Mouse (Mus musculus): Measurements from ENCODE around the gene Lrp5.

Gene Lrp5

DNA sequence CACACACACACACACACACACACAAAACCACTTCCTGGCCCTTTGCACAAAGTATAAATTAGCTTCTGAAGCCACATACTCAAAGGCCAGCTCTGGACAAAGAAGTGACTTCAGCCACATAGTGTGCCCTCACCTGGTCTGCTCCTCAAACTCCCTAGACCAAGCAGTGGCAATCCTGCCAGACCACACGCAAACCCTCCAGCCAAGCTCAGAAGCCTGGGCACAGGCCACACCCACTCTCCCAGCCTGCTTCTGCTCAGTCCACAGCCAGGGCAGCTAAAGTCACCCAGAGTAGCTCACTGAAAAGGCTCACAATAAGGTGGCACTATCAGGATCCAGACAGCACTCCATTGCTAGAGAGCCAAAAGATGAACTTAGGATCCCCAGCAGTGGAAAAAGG lies 30.2 kb downstream of the Lrp5 start:
- DNase-seq (ENCODE audit: low read depth, low spot score), result no peak

DNA sequence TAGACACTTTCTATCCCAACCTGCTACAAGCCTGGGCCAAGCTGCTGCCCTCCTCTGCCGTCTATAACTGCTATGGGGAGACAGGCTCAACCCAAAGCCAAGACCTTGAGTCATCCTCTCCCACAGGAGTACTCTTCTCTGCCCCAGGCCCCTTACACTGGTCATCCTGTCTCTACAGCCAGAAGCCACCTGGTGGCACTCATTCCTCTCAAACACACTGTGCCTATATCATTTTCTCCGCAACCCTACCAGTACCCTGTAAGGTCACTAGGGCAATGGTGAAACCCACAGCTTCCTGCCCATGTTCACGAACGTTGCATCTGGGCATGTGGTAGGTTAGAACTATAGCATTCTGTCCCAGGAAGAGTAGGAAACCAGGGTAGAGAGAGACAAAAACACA lies 31.4 kb downstream of the Lrp5 start:
- peak; percentile 80 for DNase-seq (ENCODE audit: low read depth, low spot score)

DNA sequence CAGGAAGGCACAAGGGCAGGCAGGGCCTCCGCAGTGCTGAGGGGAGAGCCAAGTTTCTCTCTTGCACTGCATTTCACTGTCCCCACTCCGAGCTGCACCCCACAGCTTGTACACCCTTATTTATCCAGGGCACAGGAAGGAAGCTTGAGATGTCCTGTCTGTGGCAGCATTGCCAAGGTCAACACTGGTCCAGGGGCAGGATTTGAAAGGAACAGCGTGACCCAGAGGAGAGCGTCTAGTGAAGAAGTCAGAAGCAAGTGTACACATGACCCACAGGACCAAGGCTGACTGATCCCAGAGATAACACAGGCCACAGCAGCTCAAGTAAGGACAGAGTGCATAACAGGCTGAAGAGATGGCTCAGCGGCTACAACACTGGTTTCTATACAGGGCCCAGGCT lies 32.3 kb downstream of the Lrp5 start:
- DNase-seq (ENCODE audit: low read depth, low spot score), result no peak

DNA sequence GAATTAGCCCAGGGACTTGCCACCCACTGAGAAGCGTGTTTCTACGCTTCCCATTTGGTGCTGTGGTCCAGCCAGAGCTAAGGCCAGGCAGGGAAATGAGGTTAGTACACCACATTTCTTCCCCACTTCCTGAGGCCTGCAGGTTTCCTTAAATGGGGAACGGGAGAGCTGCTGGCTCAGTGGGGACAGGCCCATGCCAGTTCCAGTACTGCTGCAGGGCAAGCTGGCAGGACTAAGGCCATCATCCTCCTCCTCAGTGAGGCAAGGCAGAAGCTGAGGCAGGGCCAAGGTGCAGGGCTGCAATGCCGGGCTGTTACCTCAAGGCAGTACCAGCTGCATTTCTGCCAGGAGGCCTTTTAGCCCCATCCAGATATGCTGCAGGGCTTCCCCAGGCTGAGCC lies 32.9 kb downstream of the Lrp5 start:
- DNase-seq (ENCODE audit: low read depth, low spot score), result no peak

DNA sequence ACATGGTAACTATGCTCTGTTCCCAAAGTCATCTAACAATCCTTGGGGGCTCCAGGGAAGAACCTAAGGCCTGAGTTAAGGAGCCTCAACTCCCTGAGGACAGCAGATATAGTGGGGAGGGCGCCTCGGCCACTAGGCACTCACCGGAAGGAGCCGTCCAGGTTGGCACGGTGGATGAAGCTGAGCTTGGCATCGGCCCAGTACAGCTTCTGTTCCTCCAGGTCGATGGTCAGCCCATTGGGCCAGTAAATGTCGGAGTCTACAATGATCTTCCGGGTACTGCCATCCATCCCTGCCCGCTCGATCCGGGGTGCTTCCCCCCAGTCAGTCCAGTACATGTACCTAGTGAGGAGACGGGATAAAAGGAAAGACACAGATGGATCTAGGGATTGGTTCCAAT lies 34.4 kb downstream of the Lrp5 start:
- no peak for DNase-seq (ENCODE audit: low read depth, low spot score)

DNA sequence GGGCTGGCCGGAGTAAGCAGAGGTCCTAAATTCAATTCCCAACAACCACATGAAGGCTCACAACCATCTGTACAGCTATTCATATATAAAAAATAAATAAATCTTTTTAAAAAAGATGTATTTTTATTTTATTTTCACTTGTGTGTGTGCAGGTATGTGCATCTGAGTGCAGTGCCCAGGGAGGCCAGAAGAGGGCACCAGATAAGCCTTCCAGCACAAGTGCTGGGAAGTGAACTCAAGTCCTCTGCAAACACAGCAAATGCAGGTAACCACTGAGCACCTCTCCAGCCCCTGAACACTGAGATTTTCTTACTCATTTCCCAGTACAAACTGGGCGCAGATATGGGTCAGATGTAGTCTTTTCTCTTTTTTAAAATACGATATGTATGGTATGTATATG lies 35.1 kb downstream of the Lrp5 start:
- DNase-seq (ENCODE audit: low read depth, low spot score), result no peak

DNA sequence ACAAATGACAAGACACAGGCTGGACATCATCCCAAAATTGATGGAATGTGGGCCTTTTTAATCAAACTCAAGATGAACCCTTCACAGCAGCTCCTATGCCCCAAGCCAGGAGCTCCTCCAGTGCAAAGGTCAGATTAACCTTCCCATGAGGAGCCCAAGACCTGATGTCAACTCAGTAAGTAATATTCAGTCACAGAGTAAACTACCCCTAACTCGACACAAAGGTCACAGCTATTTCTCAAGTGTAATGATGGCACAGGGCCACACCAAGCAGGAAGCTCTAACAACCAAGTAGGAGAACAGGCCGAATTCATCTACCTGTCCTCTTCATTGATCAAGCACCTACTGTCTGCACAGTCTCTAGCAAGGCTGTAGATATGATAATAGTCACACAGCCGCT lies 35.9 kb downstream of the Lrp5 start:
- no peak for DNase-seq (ENCODE audit: low read depth, low spot score)

DNA sequence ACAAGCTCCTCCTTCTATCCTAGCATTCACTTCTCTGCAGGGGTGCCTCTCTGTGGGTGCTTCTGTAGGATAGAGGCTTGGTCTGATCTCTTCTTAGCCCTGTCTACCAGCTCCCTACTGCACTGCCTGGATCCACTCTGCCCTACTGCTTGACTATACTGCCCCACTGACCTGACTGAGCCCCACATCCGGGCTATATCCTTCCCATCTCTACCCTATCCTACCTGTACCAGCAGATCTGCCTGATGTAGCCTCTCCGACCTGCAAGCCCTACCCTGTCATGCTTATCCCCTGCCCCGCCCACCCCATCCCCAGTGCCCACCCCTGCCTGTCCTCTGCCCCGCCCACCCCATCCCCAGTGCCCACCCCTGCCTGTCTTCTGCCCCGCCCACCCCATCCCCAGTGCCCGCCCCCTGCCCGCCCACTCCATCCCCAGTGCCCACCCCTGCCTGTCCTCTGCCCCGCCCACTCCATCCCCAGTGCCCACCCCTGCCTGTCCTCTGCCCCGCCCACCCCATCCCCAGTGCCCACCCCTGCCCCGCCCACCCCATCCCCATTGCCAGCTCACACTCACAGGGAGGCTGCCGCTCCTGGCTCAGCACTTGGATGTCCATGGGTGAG lies 37.4 kb downstream of the Lrp5 start:
- no peak for DNase-seq (ENCODE audit: low read depth, low spot score)

DNA sequence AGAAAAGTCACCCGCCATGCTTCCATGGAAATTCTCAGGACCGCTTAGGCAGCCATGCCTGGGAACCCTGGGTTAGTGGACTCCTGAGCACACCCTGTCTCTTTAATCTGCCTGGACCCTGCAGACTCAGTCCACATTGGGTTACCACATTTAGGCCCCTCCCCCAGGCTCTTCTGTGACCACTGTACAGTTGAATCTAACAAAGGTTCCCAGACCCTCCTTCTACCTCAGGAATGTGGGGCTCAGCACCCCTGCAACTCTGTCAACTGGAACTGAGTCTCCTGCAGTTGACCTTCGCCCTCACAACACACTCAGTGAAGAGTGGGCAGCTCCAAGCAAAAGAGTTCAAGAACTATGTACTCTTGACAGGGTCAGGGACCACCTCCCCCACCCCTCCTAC lies 38.4 kb downstream of the Lrp5 start:
- DNase-seq (ENCODE audit: low read depth, low spot score), result no peak

DNA sequence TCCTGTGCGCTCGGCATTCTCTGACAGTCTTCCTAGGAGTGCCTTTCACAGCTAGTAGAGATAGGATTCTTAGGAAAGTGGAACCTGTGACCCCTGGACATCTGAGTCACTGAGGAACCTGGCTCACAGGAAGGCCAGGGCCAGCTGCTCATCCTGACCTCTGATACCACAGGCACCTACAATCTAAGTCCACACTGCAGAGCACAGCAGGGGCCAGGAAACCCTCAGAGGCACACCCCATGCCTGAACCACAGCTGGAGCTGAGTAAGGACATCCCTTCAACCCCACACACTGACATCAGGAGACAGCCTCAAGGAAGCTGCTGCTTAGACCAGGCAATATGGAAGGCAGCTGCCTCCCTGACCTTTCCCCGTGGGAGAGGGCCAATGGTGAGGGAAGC lies 40.6 kb downstream of the Lrp5 start:
- DNase-seq (ENCODE audit: low read depth, low spot score), result no peak

DNA sequence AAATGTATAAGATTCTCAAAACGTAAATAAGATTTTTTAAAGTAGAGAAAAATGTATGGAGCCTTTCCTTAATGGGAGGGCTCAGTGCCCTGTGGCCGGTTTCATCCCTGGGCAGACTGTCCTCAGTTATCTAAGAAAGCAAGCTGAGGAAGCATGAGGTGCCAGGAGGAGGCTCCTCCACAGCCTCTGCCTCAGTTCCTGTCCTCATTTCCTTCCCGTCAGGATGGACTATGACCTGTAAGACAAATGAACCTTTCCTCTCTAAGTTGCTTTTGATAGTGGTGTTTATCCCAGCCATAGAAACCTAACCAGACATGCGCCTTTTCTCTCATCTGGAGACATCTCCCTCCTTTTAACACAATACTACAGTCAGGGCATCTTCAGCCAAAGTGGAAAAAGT lies 41.0 kb downstream of the Lrp5 start:
- DNase-seq (ENCODE audit: low read depth, low spot score), result no peak

DNA sequence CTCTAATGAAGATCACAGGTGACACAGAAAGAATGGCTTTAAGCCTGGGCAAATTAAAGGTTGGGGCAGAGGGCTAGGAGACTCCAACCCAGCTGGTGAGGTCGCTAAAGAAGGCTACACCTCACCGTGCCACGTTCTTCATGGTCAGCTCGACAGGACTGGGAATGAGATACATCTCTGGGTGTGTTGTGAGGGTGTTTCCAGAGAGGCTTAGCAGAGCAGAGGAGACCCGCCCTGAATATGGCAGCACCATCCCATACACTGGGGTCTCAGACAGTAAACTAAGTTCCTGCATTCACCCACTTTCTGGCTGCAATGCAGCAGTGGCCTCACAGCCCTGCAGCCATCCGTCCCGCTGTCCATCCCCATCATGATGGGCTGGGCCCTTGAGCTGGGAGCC lies 46.8 kb downstream of the Lrp5 start:
- DNase-seq (ENCODE audit: low read depth, low spot score), result no peak

DNA sequence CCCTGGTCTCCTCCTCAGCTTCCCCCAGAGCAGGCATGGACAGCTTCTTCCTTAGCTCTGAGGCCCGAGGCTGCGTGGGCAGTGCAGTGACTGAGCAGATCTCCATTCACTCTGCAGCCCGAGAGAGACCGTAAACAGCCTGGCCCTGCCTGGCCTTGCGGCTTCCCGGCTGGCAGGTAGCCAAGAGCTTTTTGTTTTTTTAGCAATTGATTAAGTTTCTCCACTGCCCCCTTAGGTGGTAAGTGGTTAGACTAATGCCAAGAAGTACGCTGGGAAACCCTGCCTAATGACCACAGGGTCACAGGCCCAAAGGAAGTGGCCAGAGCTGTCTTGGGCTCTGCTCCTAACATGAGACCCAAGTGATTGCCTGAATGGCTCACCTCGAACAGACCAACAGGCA lies 47.7 kb downstream of the Lrp5 start:
- peak; percentile 89 for DNase-seq (ENCODE audit: low read depth, low spot score)

DNA sequence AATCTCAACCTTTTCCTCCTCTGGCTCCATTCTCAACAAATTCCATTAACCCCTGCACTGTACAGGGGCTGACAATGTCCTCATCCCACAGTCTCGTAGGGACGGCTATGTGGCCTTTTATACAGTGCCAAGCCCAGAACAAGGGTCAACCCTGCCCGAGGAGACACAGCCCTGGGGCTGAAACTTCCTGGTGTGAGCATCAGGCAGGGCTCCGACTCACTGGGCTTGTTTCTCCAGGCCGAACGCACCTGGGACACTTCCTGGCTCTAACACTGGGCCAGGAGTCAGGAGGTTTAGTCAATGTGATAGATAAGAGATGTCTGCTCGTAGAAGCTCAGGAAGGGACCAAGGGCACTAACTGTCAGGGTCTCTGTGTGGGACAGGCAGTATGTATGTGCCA lies 54.3 kb downstream of the Lrp5 start:
- no peak for DNase-seq (ENCODE audit: low read depth, low spot score)

DNA sequence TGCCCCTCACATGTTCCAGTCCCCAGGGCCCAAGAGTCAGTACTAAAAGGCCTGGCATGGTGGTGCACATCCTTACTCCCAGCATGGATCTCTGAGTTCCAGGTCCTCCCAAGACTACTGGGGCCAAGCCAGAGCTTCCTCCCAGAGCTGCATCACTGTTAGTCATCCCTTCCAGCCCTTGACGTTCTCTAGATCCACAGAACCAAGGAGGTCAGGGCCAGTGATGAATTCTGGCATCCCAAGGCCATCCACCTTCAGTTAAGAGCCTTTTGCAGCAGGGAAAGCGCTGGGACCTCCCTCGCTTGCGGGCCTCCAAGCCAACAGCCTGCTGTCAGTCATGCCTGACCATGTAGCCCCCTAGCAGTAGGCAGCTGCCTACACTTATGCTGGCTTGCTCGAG lies 54.9 kb downstream of the Lrp5 start:
- peak; percentile 42 for DNase-seq (ENCODE audit: low read depth, low spot score)

DNA sequence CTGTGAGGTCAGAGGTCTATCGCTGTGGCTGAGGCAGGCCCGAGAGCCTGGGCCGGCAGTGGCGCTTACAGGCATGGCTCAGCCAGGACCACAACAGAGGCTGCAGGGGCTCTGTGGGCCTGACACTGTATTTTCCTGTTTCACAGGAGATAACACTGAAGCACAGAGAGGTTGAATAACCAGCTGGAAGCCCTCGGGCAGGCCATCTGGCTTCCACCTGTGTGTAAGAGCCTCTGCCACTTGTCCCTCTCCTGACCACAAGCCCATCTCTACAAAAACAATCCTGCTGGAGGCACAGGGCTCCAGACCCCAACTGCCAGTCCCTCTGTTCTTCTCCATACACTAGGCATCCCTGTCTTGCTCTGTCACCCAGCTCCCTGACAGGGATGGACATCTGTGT lies 55.9 kb downstream of the Lrp5 start:
- no peak for DNase-seq (ENCODE audit: low read depth, low spot score)

DNA sequence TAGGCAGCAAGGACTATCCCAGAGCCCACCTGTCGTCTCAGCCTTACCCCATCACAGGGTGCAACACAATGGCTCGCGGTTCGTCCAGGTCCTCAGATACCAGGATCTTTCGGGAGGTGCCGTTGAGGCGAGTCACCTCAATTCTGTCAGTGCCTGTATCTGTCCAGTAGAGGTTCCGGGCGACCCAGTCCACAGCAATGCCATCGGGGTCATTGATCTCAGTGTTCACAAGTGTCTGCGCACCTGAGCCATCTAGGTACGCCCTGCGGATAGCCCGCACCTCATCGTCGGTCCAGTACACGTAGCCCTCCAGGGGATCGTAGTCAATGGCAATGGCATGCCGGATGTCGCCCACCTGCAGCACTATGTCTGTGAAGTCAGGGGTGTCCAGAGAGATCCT lies 56.3 kb downstream of the Lrp5 start:
- DNase-seq (ENCODE audit: low read depth, low spot score), result no peak

DNA sequence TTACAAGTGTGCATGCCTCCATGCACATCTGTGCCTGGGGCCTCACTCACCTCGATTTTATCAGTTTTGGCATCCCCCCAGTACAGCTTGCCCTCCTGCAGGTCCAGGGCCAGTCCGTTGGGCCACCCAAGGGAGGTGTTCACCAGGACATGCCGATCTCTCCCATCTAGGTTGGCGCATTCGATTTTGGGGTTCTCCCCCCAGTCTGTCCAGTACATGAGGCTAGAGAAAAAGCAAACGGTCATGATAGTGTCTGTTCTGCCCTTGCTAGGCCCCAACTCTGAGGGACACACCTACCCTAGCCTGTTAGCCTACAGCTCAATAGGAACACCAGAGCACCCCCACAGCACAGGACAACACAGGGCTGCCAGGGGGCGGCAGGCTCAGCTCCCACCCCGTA lies 58.1 kb downstream of the Lrp5 start:
- DNase-seq (ENCODE audit: low read depth, low spot score), result no peak

DNA sequence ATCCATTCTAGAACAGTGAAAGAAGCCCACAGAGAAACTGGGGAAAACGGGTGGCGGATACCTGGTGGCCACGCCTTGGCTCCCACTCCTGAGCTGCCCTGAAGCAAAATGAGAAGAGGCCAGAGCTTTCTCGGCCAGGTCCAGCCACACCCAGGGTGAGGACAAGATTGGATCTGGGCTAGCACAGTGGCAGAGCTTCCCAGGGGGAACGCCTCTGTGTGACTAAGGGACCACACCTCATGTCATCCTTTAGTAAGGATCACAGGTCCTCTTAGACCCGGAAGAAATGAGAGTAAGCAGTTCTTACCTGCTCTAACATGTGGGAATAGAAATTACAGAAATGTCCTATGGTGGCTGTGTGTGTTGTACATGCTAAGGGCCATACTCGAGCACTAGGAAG lies 61.3 kb downstream of the Lrp5 start:
- no peak for DNase-seq (ENCODE audit: low read depth, low spot score)

DNA sequence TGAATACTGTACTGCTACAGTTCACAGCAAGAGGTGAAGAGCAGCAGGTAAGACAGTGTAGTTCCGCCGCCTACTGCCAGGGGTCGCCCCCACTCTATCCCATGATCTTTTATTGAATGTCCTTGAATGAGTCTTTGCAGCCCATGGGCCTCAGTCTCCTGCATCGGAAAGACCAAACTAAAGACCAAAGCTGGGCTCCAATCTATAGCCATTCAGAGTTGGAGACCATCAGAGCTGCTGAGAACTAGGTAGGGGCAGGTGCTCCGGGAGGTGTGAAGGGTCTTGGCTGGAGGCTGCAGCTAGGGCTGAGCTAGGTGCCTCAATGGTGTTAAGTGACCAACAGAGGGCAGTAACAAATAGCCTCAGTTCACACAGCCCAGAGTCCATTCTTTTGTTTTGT lies 62.5 kb downstream of the Lrp5 start:
- DNase-seq (ENCODE audit: low read depth, low spot score), result peak; percentile 75

DNA sequence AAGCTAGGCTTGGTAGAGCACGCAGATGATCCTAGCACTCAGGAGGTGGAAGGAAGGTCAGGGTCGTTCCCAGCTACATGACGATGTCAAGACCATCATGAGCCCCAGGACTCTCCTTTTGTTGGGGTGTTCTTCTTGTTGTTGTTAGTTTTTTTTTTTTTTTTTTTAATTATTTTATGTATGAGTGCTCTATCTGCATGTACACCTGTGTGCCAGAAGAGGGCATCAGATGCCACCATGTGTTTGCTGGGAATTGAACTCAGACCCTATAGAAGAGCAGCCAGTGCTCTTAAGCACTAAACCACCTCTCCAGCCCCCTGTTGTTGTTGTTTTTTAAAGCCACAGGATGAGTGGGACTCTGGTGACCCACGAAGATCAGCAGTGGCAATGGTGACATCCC lies 63.1 kb downstream of the Lrp5 start:
- DNase-seq (ENCODE audit: low read depth, low spot score), result peak; percentile 32

DNA sequence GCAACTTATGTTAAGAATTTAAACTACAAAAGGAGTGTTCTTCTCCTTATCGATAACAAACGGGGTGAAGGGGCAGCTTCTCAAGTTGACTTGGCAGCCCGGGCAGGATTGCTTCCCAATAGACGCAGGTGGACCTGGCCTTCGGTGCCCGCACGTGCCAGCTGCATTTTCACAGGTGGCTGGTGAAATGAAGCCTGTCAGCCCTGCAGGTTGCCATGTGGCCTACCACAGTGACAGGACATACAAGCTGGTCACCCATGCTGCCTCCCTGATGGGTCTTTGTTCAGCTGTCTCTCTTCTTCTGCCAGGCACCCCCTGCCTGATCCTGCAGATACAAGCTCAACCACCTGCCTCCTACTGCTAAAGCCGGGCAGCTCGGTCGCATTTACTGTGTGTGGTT lies 65.5 kb downstream of the Lrp5 start:
- no peak for DNase-seq (ENCODE audit: low read depth, low spot score)

DNA sequence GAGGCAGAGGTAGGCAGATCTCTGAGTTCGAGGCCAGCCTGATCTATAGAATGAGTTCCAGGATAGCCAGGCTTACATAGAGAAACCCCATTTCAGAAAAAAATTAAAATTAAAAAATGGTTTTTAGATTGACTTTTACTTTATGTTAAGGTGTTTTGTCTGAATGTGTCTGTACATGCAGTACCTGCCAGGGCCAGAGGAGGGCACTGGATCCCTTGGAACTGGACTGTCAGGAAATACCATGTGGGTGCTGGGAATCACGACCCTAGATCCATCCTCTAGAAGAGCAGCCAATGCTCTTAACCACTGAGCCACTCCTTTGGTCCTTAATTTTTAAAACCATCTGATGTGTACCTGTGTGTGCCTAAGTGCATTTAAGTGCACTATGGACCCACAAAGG lies 67.0 kb downstream of the Lrp5 start:
- peak; percentile 39 for DNase-seq (ENCODE audit: low read depth, low spot score)

DNA sequence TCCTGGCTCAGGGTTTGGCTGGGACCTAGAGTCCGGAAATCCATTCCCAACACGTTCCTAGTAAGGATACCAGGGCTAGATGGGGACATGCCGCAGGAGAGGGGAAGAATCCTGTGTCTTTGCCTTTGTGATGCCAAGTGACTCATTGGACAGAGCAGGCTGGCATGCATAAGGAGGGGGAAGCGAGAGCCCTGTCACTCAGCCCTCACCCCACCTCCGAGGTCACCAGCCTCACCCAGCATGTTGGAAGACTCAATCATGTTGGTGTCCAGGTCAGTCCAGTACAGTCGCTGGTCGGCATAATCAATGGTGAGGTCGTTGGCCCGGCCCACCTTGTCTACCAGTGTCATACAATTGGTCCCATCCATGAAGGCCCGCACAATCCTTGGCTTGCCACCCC lies 72.4 kb downstream of the Lrp5 start:
- DNase-seq (ENCODE audit: low read depth, low spot score), result no peak

Measured in 3T3-L1 (cell line).